Comparison of ENCODE assay signal across 7 mouse cellular contexts in the genomic region with DNA sequence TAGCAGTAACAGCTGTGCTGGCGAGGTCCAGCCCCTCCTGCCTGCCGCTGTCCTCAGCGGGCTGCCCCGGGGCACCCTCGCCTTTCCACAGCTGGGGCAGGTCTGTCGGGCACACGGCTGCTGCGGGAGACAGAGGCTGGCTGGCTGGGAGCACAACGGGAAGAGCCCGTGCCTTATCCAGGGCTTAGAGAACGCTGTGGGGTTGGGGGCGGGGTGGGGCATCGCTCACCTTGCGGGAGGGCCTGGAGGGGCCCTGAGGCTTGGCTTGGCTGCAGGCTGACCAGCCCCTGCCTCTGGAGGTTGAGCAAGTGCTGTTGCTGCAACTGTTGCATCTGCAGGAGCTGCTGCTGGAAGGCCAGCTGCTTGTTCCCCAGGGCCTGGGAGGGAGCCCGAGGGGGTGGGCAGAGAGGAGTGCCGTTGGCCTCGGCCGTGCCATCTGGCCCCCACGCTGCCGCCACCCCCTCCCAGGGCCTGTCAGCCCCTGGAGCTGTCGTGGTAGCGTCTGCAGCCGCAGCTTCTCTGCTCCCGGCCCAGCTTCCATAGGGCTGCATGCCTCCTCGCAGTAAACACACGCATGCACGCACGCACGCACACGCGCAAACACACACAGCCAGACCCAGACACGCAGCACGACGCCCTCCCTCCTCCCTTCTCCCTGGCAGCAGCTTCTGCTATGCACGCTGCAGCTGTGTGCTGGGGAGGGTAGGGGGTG. TPM values are rescaled to one million over a fixed set of nuclear protein-coding genes. Genes with fewer than 3 reads are reported as not detected.
DNase-seq lines count a peak whose midpoint lies in the region; ATAC-seq and TF ChIP-seq lines count a peak whose summit lies in the region.

No protein-coding gene starts in this region.

- H3K4me3 ChIP-seq in intestine, postnatal 0 days (ENCODE audit: low read depth, low read length): no peak overlapping the region

- H3K36me3 ChIP-seq in intestine, postnatal 0 days (ENCODE audit: control insufficient read depth, insufficient read depth): peaks cover 79% of the 10 kb centered on the region

- peak overlapping the region; percentile 37; the same call in 1 of the 2 replicates for H3K4me2 ChIP-seq in intestine, postnatal 0 days (replicated peaks; ENCODE audit: low read depth)

- ATAC-seq in frontal cortex, adult (ENCODE audit: low TSS enrichment): peak; percentile 79
- no peak for ATAC-seq in intestine, postnatal 0 days

- no peaks in the 10 kb centered on the region for H3K9me3 ChIP-seq in intestine, postnatal 0 days (ENCODE audit: control insufficient read depth)

- no peak overlapping the region for H3K27ac ChIP-seq in intestine, postnatal 0 days (ENCODE audit: low read depth, low read length)

- H3K27me3 ChIP-seq in intestine, postnatal 0 days (replicated peaks; ENCODE audit: control insufficient read depth, insufficient read depth, low read length): no peaks in the 10 kb centered on the region

- peak; percentile 15 for DNase-seq in Muller cell, postnatal 12 days (ENCODE audit: inconsistent ontology term)
- DNase-seq in cerebellum, adult 11-12 months: peak; percentile 72
- DNase-seq in lung, postnatal 14 days: peak; percentile 33
- peak; percentile 76 for DNase-seq in right cerebral cortex, postnatal 4 days
- no peak for DNase-seq in adrenal gland, postnatal 25 days

- 44% methylated on average over 34 of the region's 35 CpGs for WGBS in intestine, postnatal 0 days

- H3K9ac ChIP-seq in intestine, postnatal 0 days (ENCODE audit: low read depth, low read length): no peak overlapping the region

- TF ChIP-seq CTCF in intestine, postnatal 0 days (IDR thresholded peaks at IDR 0.05; ENCODE audit: low read depth): no peak

- H3K4me1 ChIP-seq in intestine, postnatal 0 days (replicated peaks; ENCODE audit: control insufficient read depth, insufficient read depth, low read length): no peaks in the 10 kb centered on the region

RNA-seq across cellular contexts. Expression of gene Mdfi, which starts 44.0 kb away (rescaled TPM):
- polyA plus RNA-seq in intestine, postnatal 0 days (2015; fragmentation: Nextera tagmentation; extraction: Ambion mirVana): 1.7 and 2.1 TPM in 2 replicates
- 2.4 TPM in 1 of 2 replicates, not detected in the other for total RNA-seq in adrenal gland, postnatal 25 days (2021)

RNA-seq across cellular contexts. Expression of gene Foxp4, which starts 45.9 kb away (rescaled TPM):
- 12.9 and 13.3 TPM in 2 replicates for polyA plus RNA-seq in intestine, postnatal 0 days (2015; fragmentation: Nextera tagmentation; extraction: Ambion mirVana)
- 25.1 and 33.4 TPM in 2 replicates for total RNA-seq in adrenal gland, postnatal 25 days (2021)
